Mouse (Mus musculus): Measurements from ENCODE around the gene Hist2h2aa2. TPM values are rescaled to one million over a fixed set of nuclear protein-coding genes. Genes with fewer than 3 reads are reported as not detected.
"Not testable (repeated sequence)": the region's sequence is repeated elsewhere in the genome, so short reads cannot be mapped to it uniquely, and the experiment has no call there.

Hist2h2aa2 gene
- polyA plus RNA-seq, 1 experiment from 2014 or later: 224 TPM

DNA sequence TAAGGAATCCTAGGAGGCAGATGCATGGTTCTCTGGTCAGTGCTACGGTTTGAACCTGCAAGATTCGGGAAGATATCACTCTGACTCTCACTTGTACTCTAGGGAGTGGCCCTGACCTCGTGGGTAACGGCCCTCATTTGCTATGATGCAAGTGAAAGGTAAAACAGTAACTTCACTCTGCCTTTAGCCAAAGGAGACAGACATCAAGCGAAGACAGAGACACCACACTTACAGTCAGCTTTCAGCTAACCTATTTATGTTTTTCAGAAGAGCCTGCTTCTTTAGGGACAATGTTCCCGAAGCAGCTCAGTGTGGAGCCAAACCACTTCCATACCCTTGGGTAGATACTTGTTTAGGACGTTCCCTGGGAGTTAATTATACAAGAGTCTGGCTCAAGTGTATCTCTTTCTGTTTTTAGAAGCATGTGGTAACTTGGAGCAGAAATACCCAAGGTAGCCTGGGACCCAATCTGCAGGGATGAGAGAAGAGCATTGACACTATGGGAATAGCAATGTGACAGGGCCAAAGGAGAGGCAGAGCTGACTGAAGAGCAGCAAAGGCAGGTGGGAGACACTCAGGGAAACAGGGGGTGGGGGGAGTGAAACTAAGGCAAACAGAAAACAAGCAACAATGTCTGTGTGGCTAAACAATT, 4.0 kb upstream of the Hist2h2aa2 start:
- H3K4me3 ChIP-seq (ENCODE audit: low read depth, low read length): peak overlapping the region; percentile 46

DNA sequence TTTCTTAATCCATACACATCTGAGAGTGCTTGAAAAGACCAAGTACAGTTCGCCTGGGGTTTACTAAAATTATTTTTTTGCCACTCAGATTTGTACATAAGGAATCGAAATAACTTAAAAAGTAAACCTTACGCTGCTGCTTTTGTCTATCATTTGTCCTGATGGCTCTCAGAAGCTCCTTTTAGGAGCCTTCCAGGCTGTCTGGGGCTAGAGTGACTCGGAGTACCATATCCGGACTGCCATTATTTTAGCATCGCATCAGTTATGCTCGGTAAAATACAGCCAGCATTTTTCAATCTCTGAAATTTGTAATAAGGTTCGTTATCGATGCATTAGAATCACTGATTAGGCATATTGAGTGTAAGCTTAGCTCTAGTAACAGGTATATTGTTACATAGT, 722 bp upstream of the Hist2h2aa2 start:
- Histone ChIP-seq H3K4me3 (ENCODE audit: low read depth, low read length) (peak overlapping the region; percentile 34; the same call in 1 of the 2 replicates), H3K36me3 (replicated peaks; ENCODE audit: insufficient read depth, low read length) (no peaks in the 10 kb centered on the region), H3K27ac (ENCODE audit: low read depth) (peak overlapping the region; percentile 92), H3K4me2 (ENCODE audit: low read depth, low read length) (peak overlapping the region; percentile 64), H3K4me1 (ENCODE audit: insufficient read depth) (peaks cover 37% of the 10 kb centered on the region), H3K9ac (replicated peaks) (peak overlapping the region; percentile 66), H3K9me3 (ENCODE audit: low read length) (no peaks in the 10 kb centered on the region), H3K27me3 (ENCODE audit: insufficient read depth, low read length) (no peaks in the 10 kb centered on the region)
- TF ChIP-seq CTCF (IDR thresholded peaks at IDR 0.05; ENCODE audit: low read depth): no peak
- TF ChIP-seq EP300 (IDR thresholded peaks at IDR 0.05; ENCODE audit: low read depth): no peak
- ATAC-seq (no peak), DNase-seq (no peak)
- 80% methylated on average over 9 of the region's 9 CpGs for WGBS (ENCODE audit: insufficient replicate concordance)

More for the DNA sequence above, 4.0 kb upstream of the Hist2h2aa2 start:
- no peaks in the 10 kb centered on the region for H3K9me3 ChIP-seq (ENCODE audit: low read length)
- WGBS (ENCODE audit: insufficient replicate concordance): 52% methylated on average over 7 of the region's 7 CpGs
- peaks cover 30% of the 10 kb centered on the region for H3K4me1 ChIP-seq (ENCODE audit: insufficient read depth)
- TF ChIP-seq EP300 (IDR thresholded peaks at IDR 0.05; ENCODE audit: low read depth): no peak
- no peak for TF ChIP-seq CTCF (IDR thresholded peaks at IDR 0.05; ENCODE audit: low read depth)
- H3K4me2 ChIP-seq (ENCODE audit: low read depth, low read length): peak overlapping the region; percentile 66
- peak overlapping the region; percentile 95 for H3K27ac ChIP-seq (ENCODE audit: low read depth)
- H3K27me3 ChIP-seq (ENCODE audit: insufficient read depth, low read length): no peaks in the 10 kb centered on the region
- DNase-seq (peak; percentile 48), ATAC-seq (no peak)
- H3K9ac ChIP-seq (replicated peaks): peak overlapping the region; percentile 67
- H3K36me3 ChIP-seq (replicated peaks; ENCODE audit: insufficient read depth, low read length): no peaks in the 10 kb centered on the region

- DNase-seq; H3K36me3 ChIP-seq (replicated peaks; ENCODE audit: insufficient read depth, low read length); H3K27me3 ChIP-seq (ENCODE audit: insufficient read depth, low read length); H3K9me3 ChIP-seq (ENCODE audit: low read length): not testable (repeated sequence)
- peak within 1 kb of the TSS; percentile 59 for H3K4me3 ChIP-seq (ENCODE audit: low read depth, low read length)
- H3K4me2 ChIP-seq (ENCODE audit: low read depth, low read length): peak within 1 kb of the TSS; percentile 70
- H3K27ac ChIP-seq (ENCODE audit: low read depth): peak within 1 kb of the TSS; percentile 94
- peak; percentile 84 for ATAC-seq
- 3% methylated on average over 12 of the region's 68 CpGs for WGBS (ENCODE audit: insufficient replicate concordance)
- H3K9ac ChIP-seq (replicated peaks): peak within 1 kb of the TSS; percentile 80
- peaks cover 33% of the 10 kb centered on the region for H3K4me1 ChIP-seq (ENCODE audit: insufficient read depth)
Measured at GRCm38 (mm10) chr3:96238954-96239793, 902 bp downstream of the Hist2h2aa2 start, which contains the start of gene Hist2h3c2. Gene Hist2h3c2, minus strand, starts transcription at chr3:96239127.

- Histone ChIP-seq H3K4me1 (ENCODE audit: insufficient read depth) (peaks cover 22% of the 10 kb centered on the region), H3K36me3 (replicated peaks; ENCODE audit: insufficient read depth, low read length) (no peaks in the 10 kb centered on the region), H3K27me3 (ENCODE audit: insufficient read depth, low read length) (no peaks in the 10 kb centered on the region), H3K9ac (replicated peaks) (peak overlapping the region; percentile 80), H3K9me3 (ENCODE audit: low read length) (no peaks in the 10 kb centered on the region), H3K27ac (ENCODE audit: low read depth) (peak overlapping the region; percentile 94), H3K4me3 (ENCODE audit: low read depth, low read length) (peak overlapping the region; percentile 59), H3K4me2 (ENCODE audit: low read depth, low read length) (peak overlapping the region; percentile 70)
- TF ChIP-seq CTCF (IDR thresholded peaks at IDR 0.05; ENCODE audit: low read depth): no peak
- 0 out of 2 replicates have a peak, but pooled peaks have one; percentile 30 for TF ChIP-seq EP300 (IDR thresholded peaks at IDR 0.05; ENCODE audit: low read depth)
- under 1% methylated on average over 12 of the region's 12 CpGs for WGBS (ENCODE audit: insufficient replicate concordance)
- DNase-seq (no peak), ATAC-seq (no peak)
Measured at GRCm38 (mm10) chr3:96237904-96238511, 2.1 kb downstream of the Hist2h2aa2 start.

GRCm38 (mm10) chr3:96237335-96237903, 2.7 kb downstream of the Hist2h2aa2 start:
- peak overlapping the region; percentile 59 for H3K4me3 ChIP-seq (ENCODE audit: low read depth, low read length)

More at GRCm38 (mm10) chr3:96237335-96237903, 2.7 kb downstream of the Hist2h2aa2 start:
- peak overlapping the region; percentile 80 for H3K9ac ChIP-seq (replicated peaks)
- no peaks in the 10 kb centered on the region for H3K36me3 ChIP-seq (replicated peaks; ENCODE audit: insufficient read depth, low read length)
- 21% methylated on average over 7 of the region's 7 CpGs for WGBS (ENCODE audit: insufficient replicate concordance)
- peaks cover 22% of the 10 kb centered on the region for H3K4me1 ChIP-seq (ENCODE audit: insufficient read depth)
- no peak for TF ChIP-seq CTCF (IDR thresholded peaks at IDR 0.05; ENCODE audit: low read depth)
- TF ChIP-seq EP300 (IDR thresholded peaks at IDR 0.05; ENCODE audit: low read depth): no peak; the same call in 1 of the 2 replicates
- peak overlapping the region; percentile 70 for H3K4me2 ChIP-seq (ENCODE audit: low read depth, low read length)
- ATAC-seq (no peak), DNase-seq (peak; percentile 38)
- H3K27me3 ChIP-seq (ENCODE audit: insufficient read depth, low read length): no peaks in the 10 kb centered on the region
- H3K27ac ChIP-seq (ENCODE audit: low read depth): peak overlapping the region; percentile 94
- no peaks in the 10 kb centered on the region for H3K9me3 ChIP-seq (ENCODE audit: low read length)

Data from liver, postnatal 0 days (tissue).